Mouse (Mus musculus) lung, adult 10 weeks (tissue): ENCODE measurements around the gene Gm21764. TPM values are rescaled to one million over a fixed set of nuclear protein-coding genes. Genes with fewer than 3 reads are reported as not detected.

Experiments
- polyA plus RNA-seq: library from polyadenylated mRNA; stranded (reverse); fragments of 350-450 nt; fragmentation: Illumina TruSeq; extraction: RNeasy Lipid Tissue Mini Kit (QIAGEN cat#74804); gene quantifications from one replicate; pipeline ENCODE4 v1.2.3, GENCODE M21; 2014; ENCODE audit warnings: low read depth, low replicate concordance; ENCODE audit not compliant: insufficient read depth

Gene Gm21764
- not detected for polyA plus RNA-seq

GRCm38 (mm10) chrY:18061712-18062111, at the start of gene Gm21764:
Gene Gm21764, minus strand, starts transcription at chrY:18061812.

GRCm38 (mm10) chrY:18088816-18089215, 27.2 kb upstream of the Gm21764 start, which contains the start of gene Ssty1:
Gene Ssty1, plus strand, starts transcription at chrY:18089116.

Other genes starting within 250 kb of the Gm21764 start
- not detected for gene Gm21904, start 215.5 kb downstream of the Gm21764 start, polyA plus RNA-seq
- not detected for gene Gm20772, start 187.1 kb downstream of the Gm21764 start, polyA plus RNA-seq
- not detected for gene Gm20831, start 187.1 kb downstream of the Gm21764 start, polyA plus RNA-seq
- gene Srsy, start 124.5 kb downstream of the Gm21764 start, polyA plus RNA-seq, result not detected
- not detected for gene Ssty1, start 27.3 kb upstream of the Gm21764 start, polyA plus RNA-seq